Mouse (Mus musculus) thymus, postnatal 36 days (tissue): ENCODE results near the gene Lrrc17.
"Not testable (repeated sequence)": the region's sequence is repeated elsewhere in the genome, so short reads cannot be mapped to it uniquely, and the experiment has no call there.

ENCODE experiments used
- DNase-seq, 2 experiments: peaks; one replicate each; pipeline ENCODE4 v3.0.0; 2022; ENCODE audit warnings: mixed read lengths in 2 of 2

Gene Lrrc17

DNA sequence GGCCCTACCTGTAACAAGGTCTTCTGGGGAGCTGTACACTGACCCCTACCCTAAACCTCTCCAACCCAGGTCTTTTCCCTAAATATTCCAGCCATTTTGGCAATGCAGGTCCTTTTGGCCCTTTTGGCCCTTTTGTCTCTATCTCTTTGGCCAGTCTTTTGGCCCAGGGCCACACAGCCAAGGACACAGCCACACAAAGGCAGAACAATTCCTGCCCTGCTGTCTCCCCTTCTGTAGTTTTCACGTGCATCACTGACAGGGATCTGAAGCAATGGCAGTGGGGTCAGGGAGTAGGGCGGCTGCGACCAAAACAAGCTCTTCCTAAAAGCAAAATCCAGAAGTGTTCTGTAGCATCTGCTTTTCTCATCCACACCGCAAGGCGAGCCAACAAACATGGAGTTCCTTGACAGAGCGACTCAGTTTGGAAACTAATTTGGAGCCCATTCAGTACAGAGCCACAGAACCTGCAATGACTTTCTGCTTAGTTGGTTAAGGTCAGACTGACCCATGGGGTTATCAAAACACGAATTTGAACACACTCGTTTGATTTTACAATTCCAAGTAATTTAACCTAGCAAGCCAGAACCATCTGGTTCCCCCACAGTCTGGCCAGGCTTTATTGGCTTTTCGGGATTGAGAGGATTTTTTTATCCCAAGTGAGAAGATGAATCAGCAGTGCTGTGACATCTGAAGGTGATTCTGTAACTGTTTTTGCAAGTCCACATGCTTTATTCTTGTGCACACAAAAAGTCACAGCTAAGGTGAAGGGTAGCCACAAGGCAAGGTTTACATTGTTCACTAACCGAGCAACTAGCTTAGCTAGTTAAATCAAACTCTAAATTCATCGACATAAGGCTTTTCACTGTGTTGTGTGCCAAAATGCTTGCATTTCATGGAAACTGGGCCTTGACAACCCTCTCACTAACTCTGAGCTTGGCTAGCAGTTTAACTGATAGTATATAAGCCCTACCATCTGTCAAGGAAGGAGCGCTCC, 65.2 kb downstream of the Lrrc17 start:
- no peak for DNase-seq

GRCm38 (mm10) chr5:21610996-21611395, 67.6 kb downstream of the Lrrc17 start:
- no peak for DNase-seq

- not testable (repeated sequence) for DNase-seq
These were observed 70.9 kb downstream of the Lrrc17 start for GRCm38 (mm10) chr5:21614299-21614698.

DNA sequence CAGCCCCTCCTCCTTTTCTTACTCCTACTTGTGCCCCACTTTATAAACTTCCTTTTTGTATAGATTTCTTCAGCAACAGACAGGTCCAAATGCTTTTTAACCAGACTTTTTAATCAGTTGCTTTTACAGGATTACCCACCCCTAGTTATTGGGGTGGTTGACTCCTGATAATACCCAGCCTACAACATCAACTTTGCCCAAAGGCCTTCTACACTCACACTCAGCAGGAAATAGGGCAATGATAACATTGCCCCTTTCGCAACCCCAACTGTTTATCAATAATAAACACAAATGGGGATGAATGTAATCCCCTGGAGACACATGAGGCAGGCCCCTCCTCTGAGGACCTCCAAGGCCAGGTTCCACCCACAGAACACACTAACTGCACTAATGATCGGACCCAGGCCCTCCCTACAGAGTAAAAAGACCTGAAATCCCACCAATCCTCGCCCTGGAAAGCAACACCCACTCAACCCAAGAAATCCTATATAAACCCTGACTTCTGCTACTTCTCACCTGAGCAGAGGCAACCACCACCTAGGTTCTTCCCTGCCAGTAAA, 73.2 kb downstream of the Lrrc17 start:
- no peak for DNase-seq
